Mouse (Mus musculus): ENCODE data around the gene Itsn1.

- TF ChIP-seq EP300 (optimal IDR thresholded peaks at IDR 0.05) (no peak), CTCF (IDR thresholded peaks at IDR 0.05; ENCODE audit: low read depth) (no peak)
Observed at GRCm38 (mm10) chr16:91784298-91784697, 55.2 kb downstream of the Itsn1 start.
